Mouse (Mus musculus) spleen, postnatal 10 days (tissue): ENCODE measurements around the gene Tsku.
A peak's percentile ranks its signal among the peaks of the same experiment; 100 is the strongest.

Experiments used
- DNase-seq, 2 experiments: peaks; one replicate each; pipeline ENCODE4 v3.0.0; 2021 to 2022; ENCODE audit warnings: low spot score in 2 of 2

The Tsku gene

DNA sequence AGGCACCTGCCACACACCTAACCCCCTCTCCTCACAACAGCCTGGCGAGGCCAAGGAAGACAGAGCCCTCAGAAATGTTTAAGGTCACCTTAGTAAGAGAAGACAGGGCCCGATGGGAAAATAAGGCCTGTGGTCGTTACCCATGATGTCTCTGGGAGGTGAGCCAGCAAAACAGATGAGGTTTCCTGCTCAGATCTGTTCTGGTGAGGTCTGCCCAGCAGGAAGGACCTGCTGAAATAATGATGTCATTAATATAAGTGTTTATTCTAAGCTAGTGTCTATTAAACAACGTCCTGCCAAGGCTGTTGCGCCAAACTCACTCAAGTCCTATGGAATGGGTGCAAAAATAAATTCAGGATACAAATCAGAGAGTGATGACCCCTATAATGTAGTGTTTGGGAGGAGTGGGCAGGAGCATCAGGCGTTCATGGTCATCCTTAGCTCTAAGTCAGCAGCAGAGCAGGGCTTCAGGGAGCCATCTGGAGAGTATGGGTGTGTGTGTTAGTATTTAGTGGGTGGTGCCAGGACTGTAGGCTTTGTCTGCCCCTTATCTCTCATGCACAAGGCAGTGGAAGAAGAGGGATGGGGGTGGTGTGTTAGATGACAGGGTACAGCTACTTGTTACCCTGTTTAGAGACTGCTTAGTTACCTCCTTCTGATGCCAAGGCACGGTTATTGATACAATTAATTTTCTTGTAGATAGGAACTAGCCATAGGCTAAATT lies 31.3 kb downstream of the Tsku start:
- DNase-seq: peak; percentile 25 to 55

DNA sequence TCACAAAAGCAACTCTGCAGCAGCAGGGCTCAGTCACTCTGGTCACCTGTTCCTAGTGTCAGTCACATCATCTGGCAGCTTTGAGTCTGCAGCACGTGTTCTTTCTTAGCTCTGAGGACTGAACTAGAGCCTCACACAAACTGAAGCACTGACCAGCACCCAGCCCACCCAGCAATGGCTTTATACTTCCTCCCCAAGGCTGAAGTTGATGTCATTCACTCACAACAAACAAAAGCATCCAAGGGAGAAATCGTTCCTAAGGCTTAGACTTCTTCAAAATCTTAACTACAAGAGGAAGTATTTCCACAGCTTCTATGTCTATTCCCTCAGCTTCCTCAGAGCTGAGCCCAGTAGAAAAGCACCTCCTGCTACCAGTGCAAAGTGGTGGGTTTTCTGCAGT lies 32.8 kb downstream of the Tsku start:
- DNase-seq: no peak

DNA sequence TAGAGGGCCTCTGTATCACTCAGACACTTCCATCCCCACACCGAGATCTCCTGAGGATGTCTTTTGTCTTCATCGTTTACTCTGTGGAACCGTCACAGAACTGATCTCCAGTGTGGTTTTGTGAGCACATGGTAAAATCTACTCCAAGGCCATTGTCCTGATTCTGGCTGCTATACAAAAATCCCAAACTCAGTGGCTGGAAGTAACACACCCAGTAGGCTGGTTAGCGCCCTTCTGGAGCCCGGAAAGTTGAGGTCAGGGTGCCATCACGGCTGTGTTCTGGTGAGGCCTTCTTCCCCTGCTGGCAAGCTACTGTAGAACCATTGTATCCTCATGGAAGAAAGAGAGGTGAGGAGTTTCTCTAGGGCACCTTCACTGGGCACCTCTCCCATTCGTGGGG lies 35.1 kb downstream of the Tsku start:
- no peak for DNase-seq

DNA sequence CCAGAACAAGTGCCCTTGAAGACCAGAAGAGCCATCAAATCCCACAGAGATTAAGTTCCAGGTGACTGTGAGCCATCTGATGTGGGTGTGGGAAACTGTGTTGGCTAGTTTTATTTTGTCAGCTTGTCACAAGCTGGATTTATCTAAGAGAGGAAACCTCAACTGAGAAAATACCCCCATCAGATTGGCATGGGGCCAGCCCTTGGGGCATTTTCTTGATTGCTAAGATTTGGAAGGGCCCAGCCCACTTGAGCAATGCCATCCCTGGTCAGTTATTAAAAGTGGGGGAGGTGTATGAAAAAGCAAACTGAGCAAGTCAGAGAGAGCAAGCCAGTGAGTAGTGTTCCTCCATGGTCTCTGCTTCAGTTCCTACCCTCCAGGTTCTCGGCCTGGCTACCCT lies 36.9 kb downstream of the Tsku start:
- DNase-seq: no peak

DNA sequence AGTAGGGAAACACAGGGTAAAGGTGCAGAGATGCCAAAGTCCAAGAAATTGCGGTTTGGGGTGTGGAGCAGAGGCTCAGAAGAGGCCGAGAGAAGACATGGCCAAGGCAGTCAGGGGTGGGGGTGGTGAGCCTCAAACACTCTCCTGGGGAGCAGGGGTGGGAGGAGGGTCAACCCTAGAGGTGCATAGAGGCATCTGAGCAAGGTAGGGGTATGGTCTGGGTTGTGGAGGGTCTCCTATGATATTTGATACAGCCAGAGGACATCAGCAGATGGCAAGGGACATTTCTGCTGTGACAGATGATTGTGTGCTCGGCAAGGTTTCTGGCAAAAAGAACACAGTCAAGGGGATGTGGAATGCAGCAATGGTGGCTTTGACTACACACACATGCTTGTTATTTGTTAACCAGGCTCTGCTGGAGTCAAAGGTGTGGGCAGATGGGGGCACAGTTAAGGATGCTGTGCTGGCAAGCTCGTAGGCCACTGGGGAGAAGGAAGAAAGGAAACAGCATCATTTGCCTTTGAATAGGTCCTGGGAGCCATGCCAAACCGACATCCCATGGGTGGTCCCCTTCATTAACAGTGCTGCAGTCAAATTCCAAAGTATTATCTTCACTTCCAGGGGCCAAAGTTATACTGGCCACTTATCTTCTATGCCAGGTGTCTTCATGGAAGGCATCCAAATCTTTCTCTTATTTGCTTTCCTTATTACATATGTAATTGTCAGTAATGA lies 37.7 kb downstream of the Tsku start:
- peak in 1 of 2 experiments; percentile 50 for DNase-seq

DNA sequence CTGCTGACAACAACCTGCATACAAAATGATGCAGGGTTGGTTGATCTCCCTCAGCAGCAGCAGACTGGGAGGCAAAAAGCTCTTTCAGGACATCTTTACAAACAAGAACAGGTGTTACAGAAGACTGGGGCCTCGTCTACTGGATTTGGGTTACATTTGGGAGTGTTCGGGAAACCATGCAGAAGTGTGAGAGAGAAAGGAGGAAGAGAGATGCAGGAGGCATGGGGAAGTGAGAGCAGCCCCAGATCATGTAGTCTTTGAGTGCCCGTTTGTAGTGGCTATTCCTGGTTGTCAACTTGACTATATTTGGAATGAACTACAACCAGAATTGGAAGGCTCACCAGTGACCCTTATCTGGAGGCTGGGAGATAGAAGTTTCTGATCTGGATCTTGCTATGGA lies 38.7 kb downstream of the Tsku start:
- no peak for DNase-seq

DNA sequence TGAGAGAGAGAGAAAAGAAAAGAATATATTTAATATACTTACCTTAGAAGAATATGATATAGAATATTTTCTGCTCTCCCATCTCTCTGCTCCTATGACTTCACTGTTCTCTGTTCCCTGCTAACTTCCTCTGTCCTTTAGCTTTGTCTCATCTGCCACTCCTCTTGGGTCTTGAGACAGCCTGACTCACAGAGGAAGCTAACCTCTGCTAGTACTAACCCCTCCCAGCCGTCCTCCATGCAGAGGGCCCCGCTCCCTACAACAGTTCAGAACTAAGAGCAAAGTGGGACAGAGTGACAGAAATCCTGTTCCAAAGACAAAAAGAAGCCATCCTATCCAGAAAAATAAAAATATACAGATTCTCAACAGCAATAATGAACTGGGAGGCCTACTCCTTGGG lies 40.0 kb downstream of the Tsku start, which contains the start of gene Acer3:
TSS of gene Acer3 (minus strand) at position 126 of the 400 bp plus-strand sequence.
- DNase-seq: no peak

DNA sequence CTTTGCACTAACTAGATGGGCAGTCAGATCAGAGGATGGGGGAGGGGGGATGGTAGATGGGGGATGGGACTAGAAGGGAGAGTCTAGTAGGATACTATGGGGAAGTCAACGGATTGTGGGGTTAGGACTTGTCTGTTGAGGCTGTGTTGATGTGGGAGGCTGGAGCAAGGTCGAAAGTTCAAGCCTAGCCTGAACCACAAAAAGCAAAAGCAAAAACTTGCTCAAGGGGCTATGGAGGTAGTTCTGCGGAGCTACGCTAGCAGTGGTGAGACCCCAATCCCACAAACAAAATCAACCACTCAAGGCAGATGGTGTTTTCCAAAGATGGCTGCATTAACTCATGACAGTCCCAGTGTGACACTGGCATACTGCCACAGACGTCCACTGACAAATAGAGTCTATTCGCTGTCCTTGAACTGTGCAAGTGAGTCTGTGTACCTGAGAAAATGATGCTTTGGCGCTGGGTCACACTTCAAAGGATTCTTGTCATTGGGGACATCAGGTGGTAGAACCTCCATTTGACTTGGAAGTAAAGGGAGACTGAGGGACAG lies 41.0 kb downstream of the Tsku start:
- no peak for DNase-seq

DNA sequence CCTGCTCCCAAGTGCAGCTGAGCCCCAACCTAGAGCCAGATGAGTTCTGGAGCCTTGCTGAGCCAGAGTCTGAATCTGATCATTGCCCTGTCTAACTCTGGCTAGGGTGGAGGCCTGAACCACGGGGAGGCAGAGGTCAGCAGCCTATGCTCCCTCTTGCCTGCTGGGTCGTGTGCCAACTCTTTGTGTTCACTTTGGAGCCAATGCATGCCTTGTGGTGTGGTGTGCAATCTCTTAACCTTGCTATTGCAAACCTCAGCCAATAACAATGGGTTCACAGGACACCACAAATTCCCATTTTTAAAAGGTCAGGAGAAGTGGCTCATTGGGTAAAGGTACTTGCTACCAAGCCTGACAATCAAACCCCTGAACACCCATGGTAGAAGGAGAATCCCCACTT lies 44.6 kb downstream of the Tsku start:
- DNase-seq: peak in 1 of 2 experiments; percentile 8

DNA sequence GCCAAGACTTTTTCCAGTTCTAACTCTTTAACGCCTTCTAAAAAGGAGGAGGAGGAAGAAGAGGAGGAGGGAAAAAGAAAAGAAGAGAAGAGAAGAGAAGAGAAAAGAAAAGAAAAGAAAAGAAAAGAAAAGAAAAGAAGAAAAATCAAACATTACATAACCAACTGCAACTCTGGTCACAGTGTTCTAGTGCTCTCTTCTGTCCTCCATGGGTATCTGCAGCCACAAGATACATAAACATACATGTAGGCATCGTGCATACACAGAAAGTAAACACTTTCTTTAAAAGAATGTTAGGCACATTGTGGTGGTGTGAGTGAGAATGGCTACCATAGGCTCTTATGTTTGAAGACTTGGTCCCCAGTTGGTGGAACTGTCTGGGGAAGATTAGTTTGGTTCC lies 46.0 kb downstream of the Tsku start:
- no peak for DNase-seq

DNA sequence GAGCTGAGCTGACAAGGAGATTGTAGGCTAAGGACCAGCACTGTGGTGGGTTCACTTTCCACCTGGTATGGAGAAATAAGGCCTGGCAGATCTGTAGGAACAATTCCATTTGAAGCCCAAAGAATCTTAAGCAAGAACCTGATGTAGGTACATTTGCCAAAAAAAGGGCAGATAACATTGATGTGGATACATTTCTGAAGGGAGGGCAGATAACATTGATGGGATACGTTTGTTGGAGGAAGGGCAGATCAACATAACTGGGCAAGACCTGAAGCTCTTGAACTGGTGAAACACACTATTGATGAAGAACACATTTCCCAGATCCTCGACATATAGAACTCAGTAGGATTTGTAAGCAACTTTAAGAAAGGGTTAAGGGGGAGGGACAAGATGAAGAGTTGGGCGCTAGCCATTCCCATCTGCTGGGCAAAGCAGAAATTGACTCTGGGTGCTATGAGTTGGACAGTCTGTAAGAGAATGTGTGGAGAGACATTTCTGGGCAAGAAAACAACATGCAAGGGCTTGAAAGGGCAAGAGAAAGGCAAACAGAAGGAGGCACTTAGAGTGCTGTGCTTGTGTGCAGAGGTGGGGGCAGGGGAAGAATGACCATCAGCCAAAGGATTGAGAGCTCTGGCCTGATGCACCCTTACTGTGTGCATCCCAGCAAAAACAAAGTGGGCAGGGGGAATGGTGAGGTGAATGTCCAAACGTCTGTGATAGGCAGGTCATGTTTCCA lies 48.8 kb downstream of the Tsku start:
- DNase-seq: no peak

DNA sequence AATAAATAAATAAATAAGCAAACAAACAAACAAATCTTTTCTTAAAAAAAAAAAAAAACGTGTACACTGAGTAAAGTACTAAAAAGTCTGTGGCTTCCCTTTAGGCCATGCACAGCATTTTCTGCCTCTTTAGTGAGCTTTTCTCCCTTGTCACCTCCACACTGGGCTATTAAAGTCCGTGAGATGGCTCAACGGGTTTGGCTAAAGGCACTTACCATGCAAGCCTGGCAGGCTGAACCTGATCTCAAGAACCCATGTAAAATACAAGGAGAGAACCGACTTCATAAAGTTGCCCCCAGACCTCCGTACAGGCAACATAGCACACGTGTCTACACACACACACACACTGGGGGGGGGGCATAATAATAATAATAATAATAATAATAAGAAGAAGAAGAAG lies 50.9 kb downstream of the Tsku start:
- no peak for DNase-seq

DNA sequence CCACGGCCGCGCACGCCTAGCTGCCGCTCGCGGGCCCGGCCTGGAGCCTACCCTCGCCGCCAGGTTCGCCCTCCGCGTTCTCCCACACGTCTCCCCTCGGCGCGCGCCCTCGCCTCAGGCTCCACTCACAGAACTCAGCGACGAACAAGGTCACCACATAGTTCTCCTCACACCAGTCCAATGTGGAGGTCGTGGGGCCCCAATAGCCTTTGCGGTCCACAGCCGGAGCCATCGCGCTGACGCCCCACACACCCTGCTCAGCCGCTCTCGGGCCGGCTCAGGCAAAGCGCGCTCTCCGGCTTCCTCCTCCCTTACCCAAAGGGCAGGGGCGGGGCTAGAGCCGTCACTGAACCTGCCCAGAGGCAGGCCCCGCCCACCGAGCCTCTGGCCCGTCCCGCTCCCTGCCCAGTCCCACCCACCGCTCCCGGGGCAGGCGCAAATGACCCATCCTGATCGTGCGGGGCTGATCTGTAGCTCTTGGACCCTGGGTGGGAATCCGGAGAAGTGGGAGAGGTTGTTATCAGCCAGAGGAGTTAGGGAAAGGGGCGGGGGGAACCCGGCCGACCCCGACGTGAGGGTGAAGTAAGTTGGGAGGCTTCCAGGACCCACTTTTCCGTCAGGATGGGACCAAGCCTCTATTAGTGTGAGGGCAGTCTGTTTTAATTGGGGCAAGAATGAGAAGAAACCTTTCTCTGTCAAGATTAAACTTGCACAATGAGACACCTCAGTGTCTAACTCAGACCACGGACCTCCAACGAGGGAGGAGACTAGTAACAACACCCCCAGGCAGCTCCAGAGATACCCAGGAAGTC lies 51.7 kb downstream of the Tsku start:
- DNase-seq: peak; percentile 97 to 99

DNA sequence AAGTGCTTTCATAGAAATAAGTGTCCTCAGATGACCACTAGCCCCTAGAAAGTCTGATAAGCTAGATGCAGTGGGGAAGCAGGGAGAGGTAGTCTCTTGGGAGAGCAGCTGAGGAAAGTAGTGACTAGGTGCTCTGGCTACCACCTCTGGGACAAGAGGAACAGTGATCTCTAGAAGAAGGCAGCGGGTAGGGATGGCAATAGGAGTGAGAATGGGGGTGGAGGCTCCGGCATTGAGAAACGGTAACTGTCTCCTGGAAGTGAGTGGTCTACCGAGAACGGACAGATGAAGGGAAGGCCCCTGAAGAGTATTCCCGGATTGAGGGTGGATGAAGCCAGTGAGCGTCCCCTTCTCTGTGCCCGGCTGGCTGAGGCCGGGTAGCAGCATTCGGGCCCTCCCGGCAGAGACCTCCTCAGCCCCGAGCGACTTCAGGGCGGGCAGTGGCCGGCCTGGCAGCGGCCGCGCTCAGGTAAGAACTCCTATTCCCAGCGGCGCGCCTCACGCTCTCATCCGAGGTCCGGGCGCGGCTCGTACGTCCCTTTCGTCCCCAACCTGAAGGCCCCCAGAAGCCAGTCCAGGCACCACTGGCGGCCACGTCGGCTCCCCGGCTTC lies 52.4 kb downstream of the Tsku start:
- no peak for DNase-seq

DNA sequence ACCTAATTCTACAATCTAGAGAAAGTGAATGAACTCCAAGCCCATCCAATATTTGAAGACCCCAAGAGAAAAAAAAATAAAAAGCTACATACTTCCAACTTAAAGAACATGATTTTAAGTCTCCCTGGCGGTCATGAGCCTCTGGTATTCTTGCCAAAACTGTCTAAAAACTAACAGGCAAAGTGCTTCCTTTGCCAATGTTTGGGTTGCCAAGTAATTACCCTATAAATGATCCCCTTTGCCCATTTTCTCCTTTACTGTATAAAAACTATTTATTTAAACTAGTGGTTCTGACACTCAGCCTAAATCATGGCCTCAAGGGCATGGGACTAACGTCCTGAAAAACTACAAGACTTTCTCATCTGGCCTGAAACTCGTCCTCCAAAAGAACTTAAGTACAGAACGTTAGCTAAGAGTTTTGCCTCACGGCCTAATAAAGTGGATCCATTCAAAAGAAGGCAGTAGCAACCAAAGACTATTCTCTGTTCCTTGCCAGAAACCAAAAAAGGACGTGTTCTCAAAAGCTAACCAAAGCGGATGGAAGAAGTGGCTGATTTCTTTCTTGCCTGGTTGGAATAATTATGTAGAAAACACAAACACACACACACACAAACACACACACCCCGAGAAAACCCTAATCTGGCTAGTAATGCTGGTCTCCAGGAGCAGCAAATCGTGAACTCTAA lies 53.1 kb downstream of the Tsku start:
- no peak for DNase-seq

DNA sequence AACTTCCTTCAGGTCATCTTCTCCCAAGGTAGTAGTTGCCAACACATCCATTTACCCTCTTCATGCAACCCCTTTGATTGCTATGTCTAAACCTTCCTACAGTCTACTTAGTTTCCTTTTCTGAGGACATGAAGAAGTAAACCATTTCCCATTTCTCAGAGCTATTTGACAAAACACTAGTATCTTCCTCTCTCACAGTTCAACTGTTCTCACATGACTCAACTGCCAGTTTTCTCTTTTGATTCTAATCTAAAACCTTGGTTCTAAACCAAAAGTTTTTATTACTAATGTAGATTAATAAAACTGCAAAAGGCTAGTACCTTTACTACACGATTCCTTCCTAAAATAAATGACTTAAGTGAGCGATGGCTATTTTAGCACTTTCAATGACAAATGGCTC lies 53.7 kb downstream of the Tsku start:
- DNase-seq: no peak
